Mouse (Mus musculus) frontal cortex, postnatal 10 days (tissue): Measurements from ENCODE around the gene Rev1.
A peak's percentile ranks its signal among the peaks of the same experiment; 100 is the strongest.

ENCODE experiments used
- DNase-seq, 2 experiments: peaks; one replicate each; pipeline ENCODE4 v3.0.0; 2022; ENCODE audit warnings: low spot score in 2 of 2, mixed read lengths in 1 of 2

Rev1 gene

GRCm38 (mm10) chr1:38129501-38130267 lies at the start of gene Rev1:
Gene Rev1 (minus strand): TSS chr1:38129801.
- peak; percentile 95 for DNase-seq

GRCm38 (mm10) chr1:38178929-38179328 lies 49.3 kb upstream of the Rev1 start:
- DNase-seq = no peak

GRCm38 (mm10) chr1:38176077-38176476 lies 46.5 kb upstream of the Rev1 start:
- DNase-seq = no peak

- no peak for DNase-seq
These were observed 42.3 kb upstream of the Rev1 start for GRCm38 (mm10) chr1:38171874-38172273.

- DNase-seq = no peak
These were observed 36.1 kb upstream of the Rev1 start for GRCm38 (mm10) chr1:38165696-38166095.

- no peak for DNase-seq
These were observed 20.5 kb upstream of the Rev1 start for GRCm38 (mm10) chr1:38150086-38150485.

GRCm38 (mm10) chr1:38146008-38146407 lies 16.4 kb upstream of the Rev1 start:
- no peak for DNase-seq

- no peak for DNase-seq
These were observed 11.8 kb upstream of the Rev1 start for GRCm38 (mm10) chr1:38141371-38141770.

GRCm38 (mm10) chr1:38140911-38141310 lies 11.3 kb upstream of the Rev1 start:
- no peak for DNase-seq

- DNase-seq = no peak
These were observed 9.8 kb upstream of the Rev1 start for GRCm38 (mm10) chr1:38139396-38139795.

- DNase-seq = no peak
These were observed 3.3 kb upstream of the Rev1 start for GRCm38 (mm10) chr1:38132942-38133341.

GRCm38 (mm10) chr1:38130715-38131483 lies 1.3 kb upstream of the Rev1 start:
- DNase-seq = no peak

- DNase-seq = peak; percentile 26 to 62
These were observed 623 bp downstream of the Rev1 start for GRCm38 (mm10) chr1:38128919-38129436.

- no peak for DNase-seq
These were observed 2.6 kb downstream of the Rev1 start for GRCm38 (mm10) chr1:38127036-38127435.

- no peak for DNase-seq
These were observed 3.2 kb downstream of the Rev1 start for GRCm38 (mm10) chr1:38126426-38126825.

GRCm38 (mm10) chr1:38124261-38124660 lies 5.3 kb downstream of the Rev1 start:
- no peak for DNase-seq

- DNase-seq = no peak
These were observed 8.7 kb downstream of the Rev1 start for GRCm38 (mm10) chr1:38120877-38121276.

- DNase-seq = no peak
These were observed 11.0 kb downstream of the Rev1 start for GRCm38 (mm10) chr1:38118624-38119023.

- no peak for DNase-seq
These were observed 19.8 kb downstream of the Rev1 start for GRCm38 (mm10) chr1:38109786-38110185.

GRCm38 (mm10) chr1:38103813-38104212 lies 25.8 kb downstream of the Rev1 start:
- no peak for DNase-seq

- DNase-seq = no peak
These were observed 26.4 kb downstream of the Rev1 start for GRCm38 (mm10) chr1:38103214-38103613.

GRCm38 (mm10) chr1:38081316-38081715 lies 48.3 kb downstream of the Rev1 start:
- DNase-seq = no peak

GRCm38 (mm10) chr1:38071326-38071725 lies 58.3 kb downstream of the Rev1 start:
- DNase-seq = no peak
